In genomic region chr16:85801971-85802811, GRCm38 (mm10) we compare ENCODE assay signal across 8 mouse cellular contexts. TPM values are rescaled to one million over a fixed set of nuclear protein-coding genes. Genes with fewer than 3 reads are reported as not detected.
DNase-seq lines count a peak whose midpoint lies in the region; ATAC-seq and TF ChIP-seq lines count a peak whose summit lies in the region.

No protein-coding gene starts in this region.

- intact Hi-C loops in heart, postnatal 36 days (cut with DNase I) = loop anchor here (2.0 to 10.0 kb wide), 6 partner anchors 55 to 1595 kb away; no protein-coding TSS in a partner anchor

- H3K9ac ChIP-seq in ES-Bruce4 (ENCODE audit: low read depth, poor library complexity, severe bottlenecking) = peak overlapping the region; percentile 45
- H3K9ac ChIP-seq in forebrain, embryonic 12.5 days = peak overlapping the region; percentile 72

- no peak for TF ChIP-seq EP300 in ES-Bruce4 (IDR thresholded peaks at IDR 0.05; ENCODE audit: insufficient read depth, low read depth, low read length)

- no peaks in the 10 kb centered on the region for H3K4me1 ChIP-seq in ES-Bruce4 (ENCODE audit: control insufficient read depth, insufficient read depth, low read length)
- H3K4me1 ChIP-seq in forebrain, embryonic 12.5 days = peaks cover 23% of the 10 kb centered on the region
- peaks cover 12% of the 10 kb centered on the region for H3K4me1 ChIP-seq in small intestine, adult 2 months (ENCODE audit: control insufficient read depth, insufficient read depth, insufficient read length, low read length)

- no peak for TF ChIP-seq POLR2A in ES-Bruce4 (IDR thresholded peaks at IDR 0.05; ENCODE audit: insufficient read depth, low read length)
- no peak for TF ChIP-seq POLR2A in small intestine, adult 2 months (IDR thresholded peaks at IDR 0.05; ENCODE audit: low read depth, low read length)

- peaks cover 5% of the 10 kb centered on the region; the same call in 1 of the 2 replicates for H3K36me3 ChIP-seq in ES-Bruce4 (ENCODE audit: control insufficient read depth, insufficient read depth, low read length, poor library complexity, severe bottlenecking)
- H3K36me3 ChIP-seq in forebrain, embryonic 12.5 days (replicated peaks) = peaks cover 13% of the 10 kb centered on the region
- no peaks in the 10 kb centered on the region for H3K36me3 ChIP-seq in small intestine, adult 2 months (ENCODE audit: control insufficient read depth, insufficient read depth, low read length)

- ATAC-seq in forebrain, embryonic 12.5 days (ENCODE audit: low FRiP score) = peak; percentile 7
- ATAC-seq in megakaryocyte progenitor cell, adult 5-6 weeks (replicated peaks; ENCODE audit: poor library complexity) = peak; percentile 42

- peaks cover 5% of the 10 kb centered on the region; the same call in 1 of the 2 replicates for H3K27me3 ChIP-seq in ES-Bruce4 (ENCODE audit: control insufficient read depth, insufficient read depth, low read length, poor library complexity, severe bottlenecking)
- H3K27me3 ChIP-seq in forebrain, embryonic 12.5 days = no peaks in the 10 kb centered on the region
- H3K27me3 ChIP-seq in small intestine, adult 2 months (ENCODE audit: control insufficient read depth, insufficient read depth, low read length) = peaks cover 13% of the 10 kb centered on the region

- H3K4me2 ChIP-seq in forebrain, embryonic 12.5 days = peak overlapping the region; percentile 97

- TF ChIP-seq CTCF in ES-Bruce4 (IDR thresholded peaks at IDR 0.05; ENCODE audit: low read depth, low read length) = no peak
- TF ChIP-seq CTCF in small intestine, adult 2 months (IDR thresholded peaks at IDR 0.05; ENCODE audit: extremely low read depth, insufficient read length, insufficient replicate concordance, low read depth, low read length) = no peak

- H3K27ac ChIP-seq in ES-Bruce4 (ENCODE audit: insufficient read depth, low read length) = no peak overlapping the region
- peak overlapping the region; percentile 77 for H3K27ac ChIP-seq in forebrain, embryonic 12.5 days
- peak overlapping the region; percentile 77 for H3K27ac ChIP-seq in small intestine, adult 2 months (ENCODE audit: insufficient read depth, low read depth, low read length)

- peaks cover 4% of the 10 kb centered on the region for H3K9me3 ChIP-seq in ES-Bruce4 (replicated peaks; ENCODE audit: control insufficient read depth, insufficient read depth, low read length, poor library complexity, severe bottlenecking)
- H3K9me3 ChIP-seq in forebrain, embryonic 12.5 days = no peaks in the 10 kb centered on the region

- DNase-seq in adrenal gland, postnatal 25 days = peak; percentile 55
- DNase-seq in heart, postnatal 36 days = peak; percentile 70 to 72
- DNase-seq in layer of hippocampus, postnatal 10 days (ENCODE audit: low spot score in 2 of 2) = peak; percentile 45 to 66
- DNase-seq in spleen, adult 12 weeks (ENCODE audit: low spot score) = no peak

- under 1% methylated on average over 67 of the region's 67 CpGs for WGBS in forebrain, embryonic 12.5 days
- WGBS in small intestine, adult 2 months = under 1% methylated on average over 67 of the region's 67 CpGs

- H3K4me3 ChIP-seq in ES-Bruce4 (ENCODE audit: low read depth, low read length) = peak overlapping the region; percentile 62
- H3K4me3 ChIP-seq in forebrain, embryonic 12.5 days (replicated peaks) = peak overlapping the region; percentile 60
- H3K4me3 ChIP-seq in small intestine, adult 2 months (ENCODE audit: low read depth, low read length) = peak overlapping the region; percentile 80

RNA-seq across cellular contexts. Expression of gene Adamts1, which starts 0.7 kb away (rescaled TPM):
- polyA plus RNA-seq in ES-Bruce4 (2011; ENCODE audit: insufficient read depth, insufficient read length, low read depth, missing spikeins) = 3.9 TPM in 2 replicates
- total RNA-seq in adrenal gland, postnatal 25 days (2021) = 13.8 and 16.4 TPM in 2 replicates
- polyA plus RNA-seq in forebrain, embryonic 12.5 days (2016; fragmentation: Nextera tagmentation; extraction: Ambion mirVana) = 10.3 and 14.3 TPM in 2 replicates
- total RNA-seq in heart, postnatal 36 days (2021) = 10 to 100 TPM; 23.4 to 40.7 TPM
- 10 to 100 TPM; 16.5 to 16.9 TPM for total RNA-seq in layer of hippocampus, postnatal 10 days (2021)
- total RNA-seq in megakaryocyte progenitor cell, adult 5-6 weeks (2015) = 0.10 TPM in 1 of 2 replicates, not detected in the other
- 0.07 TPM in 1 of 2 replicates, not detected in the other for total RNA-seq in megakaryocyte progenitor cell, adult 5-6 weeks (2017)
- polyA plus RNA-seq in small intestine, adult 2 months (2012; rRNA removed) = 3.1 and 4.6 TPM in 2 replicates

Comparison
In these comparisons a context has a peak if more than half of its experiments do, and no peak if none do; other contexts are left out.
1. RNA of gene Adamts1, which starts 0.7 kb away (total RNA-seq): 23.4 to 40.7 TPM in heart, postnatal 36 days, 16.5 to 16.9 TPM in layer of hippocampus, postnatal 10 days and 13.8 to 16.4 TPM in adrenal gland, postnatal 25 days; 0.07 to 0.10 TPM in megakaryocyte progenitor cell, adult 5-6 weeks; every median in the first group is over 10 times any median in the second.
2. Peak in every context shown above with its lines, with median percentiles within 50 percentile points of each other: H3K4me3 ChIP-seq.